Mouse (Mus musculus): ENCODE results near the gene Sgms1.

Gene Sgms1

DNA sequence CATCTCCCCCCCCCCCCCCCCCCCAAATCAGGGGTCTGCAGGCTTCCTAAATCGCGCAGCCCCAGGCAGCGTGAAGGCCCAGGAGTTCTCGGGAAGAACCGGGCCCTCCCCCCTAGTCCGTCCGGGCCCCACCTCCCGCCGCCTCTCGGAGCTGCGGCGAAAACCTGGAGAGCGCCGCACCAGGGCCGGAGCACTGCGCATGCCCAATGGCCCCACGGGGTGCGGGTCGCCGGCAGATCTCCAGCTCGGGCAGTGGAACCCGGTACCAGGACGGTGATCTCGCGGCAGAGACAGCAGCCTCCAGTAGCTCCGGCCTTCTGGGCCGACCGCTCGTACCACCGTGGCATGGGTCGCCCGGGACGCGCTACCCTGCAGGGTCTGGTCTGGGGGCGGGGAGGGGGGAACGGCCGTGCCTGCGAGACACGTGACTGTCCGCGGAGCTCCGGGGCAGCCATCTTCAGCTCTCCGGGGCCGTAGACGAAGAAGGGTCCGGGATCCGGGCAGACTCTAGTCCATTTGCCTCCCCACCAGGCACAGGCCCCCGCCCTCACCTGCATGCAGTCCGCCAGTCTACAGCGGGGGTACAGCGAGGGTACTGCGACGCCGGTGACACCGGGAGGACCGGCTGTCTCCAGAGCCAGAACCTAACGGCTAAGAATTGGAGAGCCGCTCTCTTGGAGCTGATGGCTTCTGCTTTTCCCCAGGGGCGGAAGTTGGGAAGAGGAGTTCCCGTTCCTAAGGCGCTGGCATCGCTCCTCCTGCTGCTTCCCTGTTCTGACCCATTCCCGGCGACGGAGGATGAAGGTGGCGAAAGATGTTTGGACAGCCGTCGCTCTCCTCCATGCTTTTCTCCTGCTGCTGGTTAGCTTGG, at the start of gene Sgms1:
TSS of gene Sgms1 (minus strand) at position 714 of the 871 bp plus-strand sequence.
- peak; percentile 93 for DNase-seq

DNA sequence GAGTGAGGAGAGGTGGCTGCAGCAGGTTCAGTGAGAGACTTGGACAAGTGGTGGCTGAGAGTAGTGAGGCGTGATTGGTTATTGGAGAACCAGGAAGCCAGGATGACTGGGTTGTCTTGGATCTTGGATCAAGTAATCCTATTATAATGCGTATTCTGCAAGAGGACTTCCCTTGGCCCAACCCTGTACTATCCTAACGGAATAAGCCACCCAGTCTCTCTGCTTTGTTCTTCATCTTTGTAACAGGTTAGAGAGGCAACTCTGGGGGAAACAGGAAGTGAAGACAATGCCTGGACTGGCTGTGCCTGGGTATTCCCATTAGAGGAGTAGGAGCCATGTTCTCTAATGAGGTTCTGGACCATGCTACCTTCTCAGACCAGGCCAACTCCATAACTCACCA, 36.3 kb upstream of the Sgms1 start:
- DNase-seq, result no peak

DNA sequence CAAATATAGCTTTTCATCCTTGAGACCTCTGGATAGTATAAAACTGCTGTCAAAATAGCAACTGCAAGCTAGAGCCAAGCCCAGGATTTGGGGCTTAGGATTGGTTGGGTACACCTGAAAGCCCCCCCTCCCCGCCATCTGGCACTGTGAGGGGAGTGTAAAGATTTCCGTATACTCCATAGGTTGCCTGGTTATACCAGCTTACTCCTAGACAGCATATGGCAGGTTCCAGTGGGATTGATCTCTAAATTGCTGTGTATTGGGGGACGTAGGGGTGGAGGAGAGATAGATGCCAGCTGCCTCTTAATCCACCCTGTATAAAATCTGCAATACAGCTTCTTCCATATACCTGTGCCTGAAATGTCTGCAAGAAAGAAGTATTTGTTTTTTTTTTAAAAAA, 35.2 kb upstream of the Sgms1 start:
- no peak for DNase-seq

DNA sequence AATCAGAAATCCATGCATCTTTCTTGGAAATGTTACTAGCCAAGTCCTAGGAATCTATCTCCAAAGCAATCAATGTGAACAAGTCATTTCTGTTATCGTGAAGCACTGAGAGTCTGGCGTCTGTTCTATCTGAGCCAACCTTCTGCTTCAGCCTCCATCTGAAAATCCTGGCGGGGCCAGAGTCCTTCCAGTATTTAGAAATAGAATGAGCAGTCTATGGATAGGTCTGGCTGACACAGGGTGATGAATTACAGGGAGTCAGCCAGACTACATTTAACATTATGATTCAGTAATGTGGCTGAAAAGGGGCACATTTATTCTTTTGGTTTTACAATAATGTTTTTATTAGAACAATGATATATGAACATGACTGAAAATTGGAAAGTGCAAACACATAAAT, 29.6 kb upstream of the Sgms1 start:
- no peak for DNase-seq

DNA sequence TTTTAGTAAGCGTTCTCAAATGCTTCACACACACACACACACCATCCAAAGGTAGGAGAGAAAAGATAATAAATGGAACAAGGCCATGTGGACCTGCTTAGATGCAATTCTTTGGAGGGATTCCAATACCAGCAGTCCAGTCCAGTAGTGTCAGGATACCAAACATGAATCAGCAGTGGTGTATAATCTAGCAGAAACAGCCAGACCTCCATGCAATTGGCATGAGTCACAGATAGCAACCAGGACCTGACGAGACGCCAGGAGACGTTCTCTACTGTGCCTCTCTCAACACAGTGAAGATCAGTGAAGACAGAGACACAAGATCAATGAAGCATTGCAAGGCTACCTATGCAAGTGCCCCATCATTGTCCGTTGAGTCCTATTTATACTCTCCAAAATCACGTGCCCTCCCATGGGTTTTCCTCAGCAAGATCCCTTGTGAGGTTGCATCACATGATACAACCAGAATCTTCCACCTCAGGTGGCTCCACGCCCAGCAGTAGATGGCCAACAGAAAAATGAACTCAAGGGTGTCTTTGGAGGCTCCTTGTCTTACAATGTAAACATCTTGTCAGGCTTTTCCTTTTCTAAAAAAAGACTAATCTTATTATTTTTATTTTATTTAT, 27.3 kb upstream of the Sgms1 start:
- DNase-seq, result no peak

DNA sequence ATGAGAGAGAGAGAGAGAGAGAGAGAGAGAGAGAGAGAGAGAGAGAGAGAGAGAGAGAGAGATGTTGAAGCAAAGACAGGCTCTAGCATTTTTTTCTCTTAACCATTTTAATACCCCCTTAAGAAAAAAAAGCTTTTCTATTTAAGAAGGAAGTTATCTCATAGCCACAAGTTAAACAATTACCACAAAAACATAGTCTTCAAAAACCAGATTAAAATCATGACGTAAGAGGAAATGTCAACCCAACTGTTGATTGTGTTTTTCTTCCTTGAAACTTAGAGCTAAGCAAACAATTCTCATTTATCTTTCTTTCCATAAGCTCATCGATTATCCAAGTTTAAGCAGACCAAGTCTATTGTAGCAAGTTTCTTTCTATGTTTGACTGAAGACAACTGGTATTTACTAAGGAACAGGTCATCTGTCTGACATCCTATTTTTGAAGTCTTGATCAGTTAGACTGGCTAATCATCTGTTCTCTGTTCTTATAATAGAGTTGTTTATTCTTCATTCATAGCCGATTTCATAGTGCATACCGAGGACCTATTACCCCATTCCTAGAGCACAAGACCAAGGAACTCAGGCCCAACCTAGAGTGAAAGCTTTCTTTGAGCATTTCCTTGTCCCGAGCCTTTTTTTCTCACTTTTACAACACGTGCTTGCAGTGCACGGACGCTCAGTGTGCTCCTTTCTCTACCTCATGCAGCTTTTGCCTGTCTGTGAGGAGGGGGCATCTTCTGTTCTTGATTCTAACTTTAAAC, 20.3 kb upstream of the Sgms1 start:
- DNase-seq, result no peak

DNA sequence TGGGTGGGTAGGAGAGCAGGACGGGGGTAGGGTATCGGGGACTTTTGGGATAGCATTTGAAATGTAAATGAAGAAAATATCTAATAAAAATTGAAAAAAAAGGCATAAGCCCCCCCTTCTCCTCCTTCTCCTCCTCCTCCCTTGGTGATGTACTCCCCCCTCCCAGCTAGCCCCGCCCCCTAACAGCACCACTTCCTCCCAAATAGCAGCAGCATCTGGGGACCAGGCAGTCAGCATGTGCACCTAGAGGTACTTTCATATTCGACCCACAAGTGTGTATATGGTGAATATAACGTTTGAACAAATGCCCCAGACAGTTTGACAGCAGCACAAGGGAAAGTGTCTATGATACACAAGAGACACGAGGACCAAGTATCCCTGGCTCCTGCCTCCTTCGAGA, 17.2 kb upstream of the Sgms1 start:
- DNase-seq, result no peak

DNA sequence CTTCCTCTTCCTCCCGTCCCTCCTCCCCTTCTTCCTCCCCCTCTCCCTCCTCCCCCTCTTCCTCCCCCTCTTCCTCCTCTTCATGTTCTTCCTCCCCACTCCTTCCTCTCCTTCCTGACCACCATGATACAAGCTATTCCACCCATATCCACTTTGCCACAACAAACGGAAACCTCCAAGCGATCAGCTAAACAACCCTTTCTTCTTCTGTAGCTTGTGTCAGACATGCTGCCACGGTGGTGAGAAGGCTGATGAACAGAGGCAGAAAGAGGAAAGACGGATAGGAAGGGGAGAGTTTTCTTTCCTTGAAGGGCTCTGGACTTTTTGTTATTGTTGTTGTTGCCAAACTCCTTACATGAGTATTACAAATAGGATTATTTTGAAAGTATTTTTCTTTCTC, 14.9 kb upstream of the Sgms1 start:
- DNase-seq, result no peak

DNA sequence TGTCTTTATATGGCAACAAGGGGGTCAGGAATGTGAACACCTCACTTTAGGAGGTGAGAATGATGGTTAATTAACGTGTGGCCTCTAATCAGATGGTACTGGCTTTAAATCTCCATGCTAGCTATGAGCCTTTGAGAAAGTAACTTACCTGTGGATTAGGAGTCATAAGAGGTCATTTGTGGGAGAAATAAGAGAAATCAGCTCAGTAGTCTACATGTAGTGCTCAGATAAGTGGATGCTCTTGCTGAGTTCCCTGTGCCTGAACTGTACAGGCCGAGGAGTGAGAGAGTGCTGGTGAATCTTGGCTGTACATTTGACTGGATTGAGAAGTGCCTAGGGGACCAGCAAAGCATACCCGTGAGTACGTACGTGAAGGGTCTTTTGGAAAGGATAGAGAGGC, 14.3 kb upstream of the Sgms1 start:
- DNase-seq, result no peak

DNA sequence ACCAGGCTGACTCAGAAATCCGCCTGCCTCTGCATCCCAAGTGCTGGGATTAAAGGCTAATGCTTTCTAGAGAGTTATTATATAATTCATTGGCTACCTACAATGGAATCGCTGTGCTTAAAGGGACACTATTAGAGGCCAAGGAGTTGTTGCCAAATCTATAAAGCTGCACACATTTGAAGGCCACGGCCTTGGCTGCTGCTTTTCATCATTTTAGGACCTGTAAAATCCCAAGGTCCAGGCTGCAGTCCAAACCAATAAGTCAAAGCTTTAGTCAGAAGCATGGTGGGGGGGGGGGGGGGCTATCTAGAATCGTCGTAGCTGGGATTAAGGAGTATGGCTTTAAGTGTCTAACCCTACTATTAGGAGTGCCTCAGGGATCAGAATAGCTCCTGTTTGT, 9.0 kb upstream of the Sgms1 start:
- no peak for DNase-seq

DNA sequence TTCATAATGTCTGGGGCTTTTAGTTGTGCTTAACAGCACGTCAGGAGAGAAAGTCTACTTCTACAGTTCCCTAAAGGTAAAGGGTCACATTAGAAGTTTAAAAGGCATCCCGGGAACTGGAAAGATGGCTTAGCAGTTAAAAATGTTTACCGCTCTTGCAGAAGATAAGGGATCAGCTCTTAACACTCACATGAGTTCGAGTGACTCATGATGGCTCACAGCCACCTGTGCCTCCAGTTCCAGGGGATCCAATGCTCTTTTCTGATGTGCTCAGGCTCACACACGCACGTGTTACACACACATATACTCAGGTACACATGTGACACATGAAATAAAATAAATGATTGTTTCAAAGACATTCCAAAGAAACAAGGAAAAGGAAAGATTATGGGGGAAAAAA, 6.8 kb upstream of the Sgms1 start:
- DNase-seq, result no peak

DNA sequence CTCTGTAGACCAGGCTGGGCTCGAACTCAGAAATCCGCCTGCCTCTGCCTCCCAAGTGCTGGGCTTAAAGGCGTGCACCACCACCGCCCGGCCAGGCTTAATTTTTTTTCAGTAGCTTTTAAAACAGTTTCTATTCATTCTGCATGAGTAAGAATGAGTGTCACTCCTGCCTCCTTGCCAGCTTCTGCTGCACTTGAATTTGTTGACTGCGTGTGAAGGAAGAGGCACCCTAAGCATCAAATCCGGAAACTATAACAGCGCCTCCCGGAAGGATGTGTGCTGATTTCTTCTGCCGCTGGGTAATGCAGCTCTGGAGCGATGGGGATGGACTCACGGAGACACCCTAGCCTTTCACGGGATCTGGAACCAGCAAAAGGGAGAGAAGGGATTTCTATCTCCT, 5.3 kb upstream of the Sgms1 start:
- DNase-seq, result no peak

DNA sequence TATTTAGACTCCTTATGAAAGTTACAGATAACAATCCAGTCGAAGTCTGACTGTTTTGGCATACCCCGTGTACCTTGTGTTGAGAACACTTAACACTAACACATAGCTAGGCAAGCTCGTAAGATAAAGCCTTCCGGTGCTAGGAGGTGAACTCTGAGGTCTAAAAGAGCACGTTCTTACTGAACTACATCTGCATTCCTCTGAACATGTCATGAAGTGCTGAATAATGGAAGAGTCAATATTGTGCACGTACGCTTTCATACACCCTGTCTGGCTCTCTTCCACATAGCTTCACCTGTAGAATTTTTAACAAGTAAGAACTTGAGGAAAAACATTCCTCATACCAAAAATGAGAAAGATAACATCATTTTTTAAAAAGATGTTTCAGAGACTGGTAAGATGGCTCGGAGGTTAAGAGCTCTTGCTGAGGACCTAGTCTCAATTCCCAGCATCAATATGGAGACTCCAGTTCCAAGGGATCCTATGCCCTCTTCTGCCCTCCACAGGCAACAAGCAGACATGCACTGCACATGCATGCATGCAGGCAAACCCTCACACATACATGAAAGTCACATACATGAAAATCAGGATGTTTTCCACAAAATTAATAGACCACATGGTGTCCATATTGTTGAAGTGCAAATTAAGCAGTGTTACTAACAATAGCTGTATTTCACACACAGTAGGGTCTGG, 4.4 kb upstream of the Sgms1 start:
- no peak for DNase-seq

DNA sequence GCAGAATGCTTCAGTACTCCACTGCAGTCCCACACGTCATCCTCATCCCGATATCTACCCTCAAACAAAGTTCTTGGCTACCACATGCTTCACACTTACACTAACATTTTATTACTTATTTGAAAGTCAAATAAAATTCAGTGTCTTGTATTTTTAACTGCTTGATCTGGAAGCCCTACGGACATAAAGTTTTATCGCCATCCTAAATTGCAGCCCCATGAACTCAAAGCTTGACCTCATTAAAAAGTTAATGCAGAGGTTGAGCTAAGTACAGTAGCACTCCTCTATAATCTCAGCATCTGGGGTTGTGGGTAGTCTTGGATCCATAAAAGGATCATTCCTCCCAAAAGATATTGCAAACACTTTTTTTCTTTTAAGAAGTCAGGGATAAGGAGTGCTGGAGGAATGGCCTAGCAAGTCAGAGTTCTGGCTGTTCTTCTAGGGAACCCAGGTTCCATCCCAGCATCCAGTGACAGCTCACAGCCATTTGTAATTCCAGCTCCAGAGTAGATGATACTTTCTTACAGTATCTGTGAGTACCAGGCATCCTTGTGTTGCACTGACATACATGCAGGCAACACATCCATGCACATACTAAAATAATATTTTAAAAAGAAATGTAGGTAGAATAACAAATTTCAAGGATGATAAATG, 3.7 kb upstream of the Sgms1 start:
- DNase-seq, result no peak

DNA sequence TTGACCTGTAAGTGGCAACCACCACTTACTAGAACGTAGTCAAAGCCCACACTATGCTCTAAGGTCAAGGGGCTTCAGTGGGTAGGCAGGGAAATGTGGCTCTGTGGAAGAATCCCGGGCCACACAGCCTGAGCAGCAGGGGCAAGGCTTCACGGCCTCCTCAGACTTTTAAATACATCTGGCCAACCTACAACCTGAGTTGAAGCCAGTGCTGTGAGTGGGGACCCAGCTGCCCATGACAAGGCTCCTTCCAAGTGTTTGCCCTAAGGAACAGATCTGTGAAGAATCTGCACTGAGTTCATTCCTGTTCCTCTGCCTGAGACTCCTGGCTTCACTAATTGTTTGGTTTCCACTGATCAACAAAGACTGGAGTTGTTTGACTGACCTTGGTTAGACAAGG, 1.9 kb upstream of the Sgms1 start:
- no peak for DNase-seq

DNA sequence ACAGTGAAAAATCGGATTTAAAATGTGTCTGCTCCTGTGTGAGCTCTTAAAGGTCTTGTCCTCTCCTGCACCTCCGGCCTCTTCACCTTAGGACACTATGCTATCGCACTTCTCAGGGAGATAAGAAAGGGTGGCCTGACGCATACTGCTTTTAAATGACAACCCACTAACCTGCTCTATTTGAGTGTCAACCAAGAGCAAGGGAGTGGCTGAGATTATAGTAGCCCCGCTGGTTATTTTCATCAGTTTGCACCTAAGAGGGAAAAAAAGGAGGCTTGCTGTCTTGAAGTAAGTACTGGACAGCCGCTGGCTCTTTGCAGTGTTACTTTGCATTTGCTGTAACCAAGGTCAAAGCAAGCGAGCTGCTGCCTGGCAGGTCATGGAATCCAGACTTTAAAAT, 602 bp upstream of the Sgms1 start:
- no peak for DNase-seq

DNA sequence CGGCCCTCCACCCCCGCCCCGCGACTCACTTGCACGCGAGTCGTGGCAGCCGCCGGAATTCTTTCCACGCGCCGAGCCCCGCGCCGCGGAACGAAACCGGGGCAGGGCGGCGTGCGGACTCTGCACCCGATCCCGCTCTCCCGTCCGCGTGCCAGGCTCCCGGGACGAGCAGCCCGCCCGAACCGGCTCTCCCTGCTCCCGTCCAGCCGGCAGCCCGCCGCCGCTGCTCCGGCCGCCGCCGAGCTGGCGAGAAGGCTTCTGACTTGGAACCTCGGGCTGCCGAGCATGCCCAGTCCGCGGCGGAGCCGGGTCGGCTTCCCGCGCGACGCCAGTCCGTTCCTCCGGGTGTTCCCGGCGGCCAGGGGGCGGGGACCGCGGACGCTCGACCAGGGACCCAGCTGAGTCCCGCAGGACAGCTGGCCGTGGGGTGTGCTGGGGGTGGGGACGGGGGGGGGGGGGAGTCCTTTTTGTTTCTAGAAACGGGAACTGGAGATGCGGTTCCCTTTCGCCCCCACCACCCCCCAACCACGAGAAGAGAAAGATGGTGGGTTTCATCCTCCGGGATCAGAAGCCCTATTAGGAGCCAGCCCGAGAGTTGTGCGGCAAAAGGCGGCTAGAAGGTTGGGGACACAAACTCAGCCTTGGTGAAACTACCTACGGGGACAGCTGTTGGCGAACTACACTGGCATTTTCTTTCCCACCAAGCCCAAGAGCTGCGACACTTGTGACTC, 1.2 kb downstream of the Sgms1 start:
- DNase-seq, result peak; percentile 94

DNA sequence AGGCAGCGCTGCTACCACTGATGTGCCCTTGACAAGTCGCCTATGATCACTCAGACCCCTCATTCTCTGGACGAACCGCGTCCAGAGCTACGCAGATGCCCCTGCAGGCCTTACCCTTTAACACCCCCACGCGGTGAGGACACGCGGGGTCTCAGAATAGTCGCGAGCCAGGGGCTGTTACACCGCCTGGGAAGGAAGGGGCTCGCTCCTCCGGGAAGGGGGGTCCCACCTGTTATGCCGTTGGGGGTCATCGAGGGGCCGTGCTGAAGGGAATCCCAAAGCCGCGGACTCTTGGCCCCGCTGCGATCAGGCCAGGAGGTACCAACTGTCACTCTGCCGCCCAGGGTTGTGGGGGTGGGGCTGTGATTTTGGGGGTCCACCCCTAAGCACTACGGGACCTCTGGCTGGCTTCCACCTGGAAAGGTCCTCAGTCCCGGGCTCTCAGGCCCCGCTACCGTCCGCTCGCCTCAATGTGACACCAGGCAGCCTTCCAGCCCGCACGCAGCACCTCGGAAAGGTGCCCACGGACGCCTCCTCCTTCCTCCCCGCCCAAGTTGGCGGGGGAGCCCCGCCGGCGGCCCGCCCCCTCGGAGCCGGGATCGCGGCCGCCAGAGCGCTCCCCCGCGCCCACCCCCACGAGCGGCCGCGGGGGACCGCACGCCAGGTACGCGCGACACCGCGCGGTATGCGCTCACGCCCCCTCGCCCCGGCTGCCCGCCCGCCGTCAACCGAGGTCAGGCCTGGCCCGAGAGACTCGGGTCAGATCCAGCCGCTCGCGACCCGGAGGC, 1.9 kb downstream of the Sgms1 start:
- DNase-seq, result peak; percentile 78

DNA sequence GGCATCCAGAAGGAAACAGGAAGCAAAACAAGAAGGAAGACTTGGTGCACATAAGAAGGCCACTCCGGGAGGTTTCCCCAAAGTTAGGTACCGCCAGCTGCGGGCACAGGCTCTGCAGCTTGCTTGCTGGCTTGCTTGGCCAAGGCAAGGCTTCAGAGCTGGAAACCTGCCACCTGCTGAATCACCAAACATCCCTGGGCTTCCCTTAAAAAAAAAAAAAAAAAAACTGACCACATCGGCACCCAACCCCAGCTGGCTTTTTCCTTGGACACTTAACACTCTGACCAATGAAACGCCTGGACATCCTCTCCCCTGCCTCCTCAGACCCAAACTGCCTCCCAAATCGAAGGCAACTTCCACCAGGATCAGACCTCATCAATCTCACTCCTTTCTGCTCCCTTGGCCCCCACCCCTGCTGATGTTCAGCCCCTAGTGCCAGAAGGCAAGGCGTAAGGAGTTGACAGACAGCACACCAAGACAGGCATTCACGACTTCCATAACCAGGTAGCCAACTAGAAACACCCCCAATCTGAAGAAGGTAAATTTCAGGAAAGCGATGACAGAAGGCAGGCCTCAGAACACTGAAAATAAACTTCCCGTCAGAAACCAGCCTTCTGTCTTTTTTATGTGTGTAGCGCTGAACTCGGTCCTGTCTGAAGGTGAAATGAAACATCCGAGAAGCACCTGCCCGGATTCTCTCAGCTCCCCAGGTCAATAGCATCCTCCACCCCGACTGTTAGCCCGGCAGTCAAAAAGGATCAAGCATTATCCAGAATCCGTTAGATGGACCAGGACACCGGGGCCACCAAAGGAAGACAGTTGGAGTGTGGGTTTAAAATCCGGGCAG, 2.7 kb downstream of the Sgms1 start:
- DNase-seq, result peak; percentile 56

DNA sequence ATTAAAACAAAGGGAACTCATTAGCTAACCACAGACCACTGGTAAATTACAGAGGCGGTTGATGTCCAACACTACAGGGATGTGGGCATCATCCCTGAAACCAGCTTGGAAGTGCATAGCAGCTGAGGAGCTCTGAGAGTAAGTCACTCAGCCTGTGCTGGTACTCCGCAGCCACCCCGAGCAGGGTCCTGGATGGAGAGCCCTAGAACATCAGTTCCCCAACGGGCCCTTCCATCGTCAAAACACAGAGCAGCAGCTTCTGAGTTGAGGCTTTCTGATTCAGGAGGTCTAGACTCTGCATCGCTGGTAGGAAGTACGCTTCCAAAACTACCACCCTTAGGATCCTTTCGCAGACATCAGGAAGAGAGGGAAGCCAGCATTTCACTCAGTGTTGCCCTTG, 5.8 kb downstream of the Sgms1 start:
- DNase-seq, result no peak

Data from cerebellum, adult 11 months (tissue).